Comparison of ENCODE assay signal across 8 mouse cellular contexts in the genomic region with DNA sequence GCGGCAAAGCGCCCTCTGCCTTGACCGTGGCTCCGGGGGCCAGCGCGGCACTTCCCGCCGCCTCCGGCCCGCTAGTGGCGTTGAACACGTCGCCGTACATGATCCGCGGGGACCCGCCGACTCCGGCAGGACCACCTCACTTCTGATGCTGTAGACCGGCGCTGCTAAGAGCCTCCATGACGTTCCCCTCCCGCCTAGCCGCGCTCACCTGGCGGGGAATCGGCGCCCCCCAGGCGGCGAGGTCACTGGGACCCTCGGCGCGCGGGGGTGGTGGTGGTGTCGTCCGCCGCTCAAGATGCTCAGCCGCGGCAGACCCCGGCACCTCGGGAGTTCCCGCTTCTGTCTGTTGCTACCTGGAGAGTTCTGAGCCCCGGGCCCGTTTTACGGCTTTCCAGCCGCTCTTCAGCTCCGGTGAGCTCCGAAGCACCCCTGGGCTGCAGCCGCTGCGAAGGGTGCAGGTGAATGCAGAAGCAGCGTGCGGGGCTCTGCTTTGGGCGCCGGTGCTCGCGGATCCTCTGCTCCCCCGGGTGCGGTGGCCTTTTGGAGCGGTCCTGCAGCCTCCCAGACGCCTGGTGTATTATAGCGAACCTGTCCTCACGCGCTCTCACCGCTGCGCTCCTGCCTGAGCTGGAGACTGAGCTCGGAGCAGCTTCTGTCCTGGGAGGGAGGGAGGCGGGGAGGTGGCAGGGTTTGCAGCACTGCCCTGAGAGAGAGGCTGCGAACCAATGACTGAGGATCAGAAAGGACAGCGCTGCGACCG. TPM values are rescaled to one million over a fixed set of nuclear protein-coding genes. Genes with fewer than 3 reads are reported as not detected.
DNase-seq lines count a peak whose midpoint lies in the region; ATAC-seq lines count a peak whose summit lies in the region.

A gene (minus strand): TSS at position 636 of the 760 bp plus-strand sequence.

- ATAC-seq in limb, embryonic 13.5 days (ENCODE audit: low FRiP score, low read depth), result no peak
- no peak for ATAC-seq in stomach, embryonic 16.5 days (ENCODE audit: insufficient read depth, low FRiP score)

- peak within 1 kb of the TSS; percentile 67 for H3K9ac ChIP-seq in limb, embryonic 13.5 days
- H3K9ac ChIP-seq in stomach, embryonic 16.5 days (ENCODE audit: low read length), result peak within 1 kb of the TSS; percentile 72

- peaks cover 72% of the 10 kb centered on the region for H3K27me3 ChIP-seq in heart, embryonic 10.5 days (ENCODE audit: insufficient read depth, poor library complexity, severe bottlenecking)
- H3K27me3 ChIP-seq in limb, embryonic 13.5 days, result peaks cover 71% of the 10 kb centered on the region
- H3K27me3 ChIP-seq in stomach, embryonic 16.5 days (ENCODE audit: control insufficient read depth, insufficient read depth, low read length), result peaks cover 25% of the 10 kb centered on the region

- H3K9me3 ChIP-seq in heart, embryonic 10.5 days, result no peaks in the 10 kb centered on the region
- no peaks in the 10 kb centered on the region for H3K9me3 ChIP-seq in limb, embryonic 13.5 days
- H3K9me3 ChIP-seq in stomach, embryonic 16.5 days (replicated peaks; ENCODE audit: control insufficient read depth, low read length), result no peaks in the 10 kb centered on the region

- H3K4me3 ChIP-seq in heart, embryonic 10.5 days, result peak within 1 kb of the TSS; percentile 70
- H3K4me3 ChIP-seq in limb, embryonic 13.5 days, result peak within 1 kb of the TSS; percentile 54
- peak within 1 kb of the TSS; percentile 50 for H3K4me3 ChIP-seq in stomach, embryonic 16.5 days (replicated peaks; ENCODE audit: low read length)

- no peaks in the 10 kb centered on the region for H3K36me3 ChIP-seq in heart, embryonic 10.5 days
- H3K36me3 ChIP-seq in limb, embryonic 13.5 days, result no peaks in the 10 kb centered on the region
- H3K36me3 ChIP-seq in stomach, embryonic 16.5 days (ENCODE audit: control insufficient read depth, insufficient read depth, low read length), result no peaks in the 10 kb centered on the region

- DNase-seq in heart, embryonic 10.5 days (ENCODE audit: low spot score), result no peak
- no peak for DNase-seq in heart, adult 9 months (ENCODE audit: low spot score in 2 of 2)
- peak; percentile 50 for DNase-seq in thymus, postnatal 25 days
- DNase-seq in thymus, postnatal 10 days (ENCODE audit: low spot score in 2 of 2), result no peak
- DNase-seq in frontal cortex, postnatal 14 days (ENCODE audit: low spot score in 2 of 2), result no peak
- DNase-seq in gastrocnemius, adult 8-10 months (ENCODE audit: low spot score in 2 of 2), result no peak

- peak within 1 kb of the TSS; percentile 65 for H3K27ac ChIP-seq in heart, embryonic 10.5 days
- no peak within 1 kb of the TSS for H3K27ac ChIP-seq in limb, embryonic 13.5 days
- no peak within 1 kb of the TSS for H3K27ac ChIP-seq in stomach, embryonic 16.5 days (ENCODE audit: low read length)

- peaks cover 38% of the 10 kb centered on the region for H3K4me1 ChIP-seq in heart, embryonic 10.5 days
- H3K4me1 ChIP-seq in limb, embryonic 13.5 days, result peaks cover 35% of the 10 kb centered on the region
- peaks cover 18% of the 10 kb centered on the region for H3K4me1 ChIP-seq in stomach, embryonic 16.5 days (ENCODE audit: control insufficient read depth, insufficient read depth, low read length)

- WGBS in heart, embryonic 10.5 days, result under 1% methylated on average over 71 of the region's 71 CpGs
- WGBS in limb, embryonic 13.5 days, result under 1% methylated on average over 71 of the region's 71 CpGs
- WGBS in stomach, embryonic 16.5 days, result 2% methylated on average over 71 of the region's 71 CpGs

- peak within 1 kb of the TSS; percentile 99 for H3K4me2 ChIP-seq in limb, embryonic 13.5 days (replicated peaks)
- H3K4me2 ChIP-seq in stomach, embryonic 16.5 days (ENCODE audit: low read depth, low read length), result peak within 1 kb of the TSS; percentile 84

RNA-seq across cellular contexts. Expression of the gene that starts here (rescaled TPM):
- 0.49 and 0.67 TPM in 2 replicates for polyA plus RNA-seq in heart, embryonic 10.5 days (2016; fragmentation: Nextera tagmentation; extraction: Ambion mirVana)
- 0.10 and 0.26 TPM in 2 replicates for polyA plus RNA-seq in limb, embryonic 13.5 days (2015; fragmentation: Nextera tagmentation; extraction: Ambion mirVana)
- polyA plus RNA-seq in stomach, embryonic 16.5 days (2015; fragmentation: Nextera tagmentation; extraction: Ambion mirVana), result 1.9 and 2.6 TPM in 2 replicates
- not detected for total RNA-seq in gastrocnemius, adult 8-10 months (2022)
